Mouse (Mus musculus) neural tube, embryonic 13.5 days (tissue): ENCODE measurements around the gene Adora3. TPM values are rescaled to one million over a fixed set of nuclear protein-coding genes. Genes with fewer than 3 reads are reported as not detected.

Source experiments
- ATAC-seq: fragments of 200-750 bp; cut with Nextera tagmentation; 2 replicates; pipeline ENCODE4 v1.8.0; 2017; ENCODE audit warnings: low read depth, mild to moderate bottlenecking, moderate TSS enrichment, moderate library complexity
- H3K27ac ChIP-seq: fragments of 300-500 bp; sonication (generic); replicated peaks from 2 replicates; pipeline ENCODE4 v1.5.1; 2015; ENCODE audit warnings: moderate library complexity, mild to moderate bottlenecking, inconsistent platforms
- H3K27me3 ChIP-seq: fragments of 300-500 bp; sonication (generic); 2 replicates; pipeline ENCODE4 v1.6.1; 2015; ENCODE audit warnings: mild to moderate bottlenecking, inconsistent platforms
- H3K36me3 ChIP-seq: fragments of 300-500 bp; sonication (generic); 2 replicates; pipeline ENCODE4 v1.6.1; 2015; ENCODE audit warnings: mild to moderate bottlenecking, inconsistent platforms
- H3K4me1 ChIP-seq: fragments of 300-500 bp; sonication (generic); replicated peaks from 2 replicates; pipeline ENCODE4 v1.6.1; 2015; ENCODE audit warnings: inconsistent platforms
- H3K4me2 ChIP-seq: fragments of 300-500 bp; sonication (generic); 2 replicates; pipeline ENCODE4 v1.6.1; 2015; ENCODE audit warnings: inconsistent platforms, mild to moderate bottlenecking, moderate library complexity
- H3K4me3 ChIP-seq: fragments of 300-500 bp; sonication (generic); 2 replicates; pipeline ENCODE4 v1.5.1; 2015; ENCODE audit warnings: mild to moderate bottlenecking, inconsistent platforms
- H3K9ac ChIP-seq: fragments of 300-500 bp; sonication (generic); 2 replicates; pipeline ENCODE4 v1.6.1; 2015; ENCODE audit warnings: moderate library complexity, mild to moderate bottlenecking, inconsistent platforms
- H3K9me3 ChIP-seq: fragments of 300-500 bp; sonication (generic); 2 replicates; pipeline ENCODE4 v1.6.1; 2016; ENCODE audit warnings: inconsistent platforms
- WGBS: fragments of 180-500 bp; shearing (Covaris S2); methylation state at CpG from one replicate; pipeline ENCODE4 v1.1.7; 2015; 5-methylcytosine and 5-hydroxymethylcytosine counted together
- polyA plus RNA-seq: library from polyadenylated mRNA; unstranded; fragments of >200 nt; fragmentation: Nextera tagmentation; extraction: Ambion mirVana; gene quantifications from 2 replicates; pipeline ENCODE4 v1.2.1, GENCODE M21; 2015

Gene Adora3
- polyA plus RNA-seq, 1 experiment from 2014 or later = not detected

- Histone ChIP-seq H3K4me1 (0 out of 2 replicates have a peak, but pooled peaks cover 4% of the 10 kb centered on the region), H3K9me3 (no peaks in the 10 kb centered on the region), H3K9ac (no peak overlapping the region), H3K36me3 (no peaks in the 10 kb centered on the region), H3K4me3 (no peak overlapping the region), H3K27ac (no peak overlapping the region), H3K27me3 (no peaks in the 10 kb centered on the region), H3K4me2 (no peak overlapping the region)
- 79% methylated on average over 4 of the region's 4 CpGs for WGBS
- no peak for ATAC-seq
These were observed 15.9 kb upstream of the Adora3 start for GRCm38 (mm10) chr3:105854786-105855185.

GRCm38 (mm10) chr3:105857513-105857912, 13.1 kb upstream of the Adora3 start:
- Histone ChIP-seq H3K9me3 (no peaks in the 10 kb centered on the region), H3K36me3 (no peaks in the 10 kb centered on the region), H3K4me3 (no peak overlapping the region), H3K4me2 (no peak overlapping the region), H3K27me3 (no peaks in the 10 kb centered on the region), H3K4me1 (0 out of 2 replicates have a peak, but pooled peaks cover 4% of the 10 kb centered on the region), H3K27ac (no peak overlapping the region), H3K9ac (no peak overlapping the region)
- no peak for ATAC-seq
- 76% methylated on average over 5 of the region's 5 CpGs for WGBS

- no peaks in the 10 kb centered on the region for H3K27me3 ChIP-seq
- H3K4me3 ChIP-seq = no peak overlapping the region
- H3K27ac ChIP-seq = no peak overlapping the region
- no peak for ATAC-seq
- no peaks in the 10 kb centered on the region for H3K4me1 ChIP-seq
- H3K9me3 ChIP-seq = no peaks in the 10 kb centered on the region
- H3K36me3 ChIP-seq = no peaks in the 10 kb centered on the region
- H3K9ac ChIP-seq = no peak overlapping the region
- 56% methylated on average over 7 of the region's 7 CpGs for WGBS
- H3K4me2 ChIP-seq = no peak overlapping the region
These were observed 8.8 kb upstream of the Adora3 start for GRCm38 (mm10) chr3:105861747-105862366.

DNA sequence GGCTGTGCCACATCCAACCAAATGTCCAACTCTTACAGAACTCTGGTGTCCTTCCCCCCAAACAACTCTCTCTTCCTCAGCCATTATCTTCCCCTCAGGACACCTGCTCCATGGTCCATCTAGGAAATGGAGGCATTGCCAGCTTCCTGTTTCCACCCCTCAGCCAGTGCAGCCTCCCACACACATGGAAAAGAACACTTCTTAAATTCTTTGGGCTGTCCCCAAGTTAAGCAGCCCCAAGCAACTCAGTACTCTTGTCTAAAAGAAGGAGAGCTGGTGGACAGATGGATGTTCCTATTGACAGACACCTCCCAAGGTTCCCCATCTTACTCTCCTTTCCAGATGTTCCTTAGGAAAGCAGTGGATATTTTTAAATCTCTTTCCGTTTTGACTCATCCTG, 6.5 kb upstream of the Adora3 start:
- no peaks in the 10 kb centered on the region for H3K4me1 ChIP-seq
- 76% methylated on average over 1 of the region's 1 CpGs for WGBS
- no peaks in the 10 kb centered on the region for H3K27me3 ChIP-seq
- H3K4me3 ChIP-seq = no peak overlapping the region
- no peak for ATAC-seq
- no peaks in the 10 kb centered on the region for H3K36me3 ChIP-seq
- H3K9me3 ChIP-seq = no peaks in the 10 kb centered on the region
- no peak overlapping the region for H3K9ac ChIP-seq
- H3K27ac ChIP-seq = no peak overlapping the region
- H3K4me2 ChIP-seq = no peak overlapping the region

DNA sequence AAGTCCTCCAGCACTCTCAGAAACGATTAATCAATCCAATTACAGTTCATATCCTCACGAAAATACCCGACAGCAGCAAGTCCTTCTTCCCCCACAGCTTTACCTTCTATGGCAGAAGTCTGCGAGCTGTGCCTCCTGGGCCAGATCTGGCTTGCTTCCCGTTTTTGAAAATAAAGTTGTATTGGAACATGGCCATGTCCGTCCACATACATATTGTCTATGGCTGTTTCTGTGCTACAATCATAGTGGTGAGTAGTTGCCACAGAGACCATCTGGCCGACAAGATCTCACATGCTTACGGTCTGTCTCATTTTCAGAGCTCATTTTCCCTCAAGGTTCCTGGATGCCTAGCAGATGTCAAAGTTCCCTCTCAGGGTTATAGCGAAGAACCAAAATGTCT, 5.5 kb upstream of the Adora3 start:
- no peak overlapping the region for H3K9ac ChIP-seq
- no peak for ATAC-seq

GRCm38 (mm10) chr3:105868135-105868534, 2.5 kb upstream of the Adora3 start:
- Histone ChIP-seq H3K9ac (no peak overlapping the region), H3K27ac (0 out of 2 replicates have a peak overlapping the region, but pooled peaks have one; percentile 40), H3K4me3 (no peak overlapping the region), H3K4me2 (no peak overlapping the region), H3K9me3 (no peaks in the 10 kb centered on the region), H3K4me1 (peaks cover 4% of the 10 kb centered on the region), H3K36me3 (no peaks in the 10 kb centered on the region), H3K27me3 (no peaks in the 10 kb centered on the region)
- 56% methylated on average over 2 of the region's 2 CpGs for WGBS
- ATAC-seq = no peak

More for the DNA sequence above, 5.5 kb upstream of the Adora3 start:
- Histone ChIP-seq H3K4me1 (no peaks in the 10 kb centered on the region), H3K27me3 (no peaks in the 10 kb centered on the region), H3K36me3 (no peaks in the 10 kb centered on the region), H3K27ac (no peak overlapping the region), H3K4me2 (no peak overlapping the region), H3K9me3 (no peaks in the 10 kb centered on the region), H3K4me3 (no peak overlapping the region)
- WGBS = 82% methylated on average over 9 of the region's 9 CpGs

DNA sequence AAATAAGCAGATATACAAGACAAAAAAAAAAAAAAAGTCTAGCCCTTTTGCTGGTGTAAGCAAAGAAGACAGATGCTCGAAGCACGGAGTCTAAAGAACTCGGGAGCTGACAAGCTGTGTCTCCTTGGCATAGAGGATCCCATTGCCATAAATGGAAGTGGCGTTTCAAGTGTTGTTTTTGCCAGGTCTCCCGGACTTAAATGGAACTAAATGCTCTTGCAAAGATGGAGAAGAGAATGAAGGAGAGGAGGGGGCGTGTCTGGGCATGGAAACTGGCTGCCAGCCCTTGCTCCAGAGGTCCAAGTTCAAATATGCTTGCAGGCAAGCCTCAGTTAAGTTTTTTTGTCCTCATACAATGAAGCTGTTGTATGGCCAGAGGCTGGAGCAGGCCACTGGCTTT, 1.4 kb downstream of the Adora3 start:
- 51% methylated on average over 6 of the region's 6 CpGs for WGBS
- no peak for ATAC-seq
- H3K27ac ChIP-seq = peak overlapping the region; percentile 33; the same call in 1 of the 2 replicates
- H3K4me2 ChIP-seq = no peak overlapping the region
- H3K36me3 ChIP-seq = no peaks in the 10 kb centered on the region
- H3K27me3 ChIP-seq = no peaks in the 10 kb centered on the region
- H3K9me3 ChIP-seq = no peaks in the 10 kb centered on the region
- H3K4me1 ChIP-seq = peaks cover 4% of the 10 kb centered on the region
- H3K9ac ChIP-seq = no peak overlapping the region
- H3K4me3 ChIP-seq = no peak overlapping the region

DNA sequence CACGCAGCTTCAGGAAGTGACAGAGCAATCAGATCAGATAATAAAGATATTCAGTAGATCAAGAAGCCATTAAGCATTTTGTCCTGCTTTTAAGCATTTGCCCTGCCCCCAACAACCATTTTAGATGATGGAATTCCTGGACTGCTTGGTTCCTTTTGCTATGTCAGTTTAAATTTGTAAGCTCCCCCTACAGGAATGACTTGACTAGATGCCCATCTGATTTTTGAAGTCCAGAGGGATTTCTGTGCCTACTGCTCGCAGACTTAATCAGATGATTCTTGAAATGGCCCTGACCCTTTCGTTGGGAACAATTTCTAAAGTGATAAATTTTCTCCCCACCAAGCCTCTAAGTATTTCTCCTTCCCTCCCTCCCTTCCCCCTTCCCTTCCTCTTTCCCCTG, 1.9 kb downstream of the Adora3 start:
- ATAC-seq = no peak
- H3K9ac ChIP-seq = no peak overlapping the region
- no peak overlapping the region for H3K4me3 ChIP-seq
- H3K9me3 ChIP-seq = no peaks in the 10 kb centered on the region
- H3K36me3 ChIP-seq = no peaks in the 10 kb centered on the region
- H3K4me2 ChIP-seq = no peak overlapping the region
- WGBS = 54% methylated on average over 3 of the region's 3 CpGs
- no peaks in the 10 kb centered on the region for H3K27me3 ChIP-seq
- peaks cover 4% of the 10 kb centered on the region for H3K4me1 ChIP-seq
- peak overlapping the region; percentile 33; the same call in 1 of the 2 replicates for H3K27ac ChIP-seq

DNA sequence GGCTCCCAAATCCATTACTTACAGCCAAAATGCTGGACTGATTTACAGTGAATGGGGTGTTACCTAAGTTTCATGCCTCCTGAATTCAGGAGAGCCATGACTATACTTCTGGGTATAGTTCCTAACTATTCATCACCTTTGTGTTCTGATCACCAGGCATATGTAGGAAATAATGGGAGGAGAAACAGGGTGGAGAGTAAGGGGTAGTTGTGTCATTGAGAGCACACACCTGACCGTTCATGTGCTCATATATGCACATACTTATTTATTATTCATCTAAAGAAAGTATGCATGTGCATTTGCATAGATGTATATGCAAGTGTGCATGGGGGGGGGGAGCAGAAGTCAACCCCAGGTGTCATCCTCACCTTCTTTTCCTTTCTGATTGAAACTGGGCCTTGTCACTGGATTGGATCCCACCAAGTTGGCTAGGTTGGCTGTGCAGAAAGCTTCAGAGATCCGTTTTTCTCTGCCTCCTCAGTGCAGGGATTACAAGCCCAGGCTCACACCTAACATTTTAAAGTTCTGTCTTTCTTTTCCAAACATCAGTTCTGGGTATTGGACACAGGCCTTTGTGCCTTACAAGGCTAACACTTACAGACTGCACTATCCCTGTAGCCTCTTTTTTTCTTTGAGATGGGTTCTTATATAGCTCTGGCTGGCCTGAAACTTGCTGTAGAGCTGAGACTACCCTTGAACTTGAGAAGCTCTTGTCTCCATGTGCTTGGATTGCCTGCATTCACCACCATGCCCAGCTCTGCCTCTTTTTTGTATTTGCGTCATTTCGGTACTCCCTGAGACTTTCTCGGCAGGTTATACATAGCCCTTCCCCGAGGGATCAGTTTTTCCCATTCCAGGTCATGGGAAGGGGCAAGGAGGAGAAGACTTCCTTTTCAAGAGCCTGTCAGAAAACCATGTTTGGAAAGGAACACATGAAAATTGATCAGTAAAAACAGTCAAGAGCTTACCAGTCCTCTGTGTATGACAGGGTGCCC, 3.1 kb downstream of the Adora3 start:
- 82% methylated on average over 6 of the region's 6 CpGs for WGBS
- no peaks in the 10 kb centered on the region for H3K9me3 ChIP-seq

GRCm38 (mm10) chr3:105876022-105876421, 5.4 kb downstream of the Adora3 start:
- Histone ChIP-seq H3K9ac (no peak overlapping the region), H3K4me1 (peaks cover 4% of the 10 kb centered on the region), H3K27me3 (no peaks in the 10 kb centered on the region), H3K4me3 (no peak overlapping the region), H3K27ac (no peak overlapping the region), H3K36me3 (no peaks in the 10 kb centered on the region), H3K4me2 (no peak overlapping the region), H3K9me3 (no peaks in the 10 kb centered on the region)
- 82% methylated on average over 5 of the region's 5 CpGs for WGBS
- ATAC-seq = no peak

More for the DNA sequence above, 3.1 kb downstream of the Adora3 start:
- Histone ChIP-seq H3K4me2 (no peak overlapping the region), H3K27me3 (no peaks in the 10 kb centered on the region), H3K27ac (no peak overlapping the region), H3K4me1 (peaks cover 4% of the 10 kb centered on the region), H3K9ac (no peak overlapping the region), H3K4me3 (no peak overlapping the region), H3K36me3 (no peaks in the 10 kb centered on the region)
- no peak for ATAC-seq

DNA sequence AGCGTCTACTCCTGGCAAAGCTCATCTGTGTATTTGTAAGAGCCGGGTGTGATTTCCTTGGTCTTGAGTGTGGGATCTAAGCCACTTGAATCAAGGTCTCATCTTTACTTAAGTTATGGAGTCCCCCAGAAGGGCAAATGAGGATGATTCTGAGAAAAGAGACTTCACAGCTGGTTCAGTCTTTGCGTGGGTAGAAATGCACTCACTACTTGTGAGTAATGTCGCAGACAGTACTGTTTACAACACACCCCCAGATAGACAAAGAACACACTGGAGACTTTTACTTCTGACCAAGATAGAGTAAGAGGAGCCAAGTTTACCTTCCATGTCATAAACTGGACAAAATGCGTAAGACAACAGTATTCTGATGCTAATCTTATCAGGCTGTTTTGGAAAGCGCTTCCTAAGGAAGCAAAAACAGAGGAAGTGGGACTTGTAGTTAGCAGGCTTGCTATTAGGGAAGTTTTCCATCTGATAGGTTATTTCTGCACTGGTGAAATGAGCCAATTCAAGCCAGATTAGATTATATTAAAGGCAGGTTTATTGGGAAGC, 6.7 kb downstream of the Adora3 start:
- Histone ChIP-seq H3K9me3 (no peaks in the 10 kb centered on the region), H3K4me2 (no peak overlapping the region), H3K4me1 (peaks cover 2% of the 10 kb centered on the region), H3K9ac (no peak overlapping the region), H3K27me3 (no peaks in the 10 kb centered on the region), H3K27ac (no peak overlapping the region), H3K36me3 (no peaks in the 10 kb centered on the region), H3K4me3 (no peak overlapping the region)
- WGBS = 91% methylated on average over 6 of the region's 6 CpGs
- no peak for ATAC-seq

DNA sequence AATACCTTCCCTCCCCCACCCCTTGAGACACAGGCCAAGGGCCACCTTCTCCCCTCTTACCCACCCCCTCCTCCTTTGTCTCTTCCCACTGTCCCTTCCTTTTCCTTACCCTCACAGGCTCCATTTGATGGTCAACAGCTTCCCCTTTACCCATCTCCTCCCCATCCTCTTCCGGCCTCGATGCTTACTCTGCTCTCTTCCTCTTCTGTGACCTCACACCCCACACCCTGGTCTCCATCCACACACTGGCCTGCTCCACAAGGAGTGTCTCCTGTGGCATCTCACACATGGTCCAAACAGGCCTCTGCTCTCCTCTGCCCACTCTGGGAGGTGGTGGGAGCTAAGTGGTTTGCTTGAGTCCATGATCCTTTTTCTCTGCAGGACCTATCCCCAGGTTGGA, 7.3 kb downstream of the Adora3 start:
- Histone ChIP-seq H3K4me1 (no peaks in the 10 kb centered on the region), H3K36me3 (no peaks in the 10 kb centered on the region), H3K4me3 (no peak overlapping the region), H3K9me3 (no peaks in the 10 kb centered on the region), H3K27ac (no peak overlapping the region), H3K9ac (no peak overlapping the region), H3K27me3 (no peaks in the 10 kb centered on the region), H3K4me2 (no peak overlapping the region)
- ATAC-seq = no peak
- 95% methylated on average over 2 of the region's 2 CpGs for WGBS
